Mouse (Mus musculus) embryonic facial prominence, embryonic 10.5 days (tissue): Measurements from ENCODE around the gene Lonp1. TPM values are rescaled to one million over a fixed set of nuclear protein-coding genes. Genes with fewer than 3 reads are reported as not detected.
"Not testable (repeated sequence)": the region's sequence is repeated elsewhere in the genome, so short reads cannot be mapped to it uniquely, and the experiment has no call there.

Source experiments
- DNase-seq: peaks from one replicate; pipeline ENCODE4 v3.0.0-alpha.2; 2017; ENCODE audit warnings: low spot score
- H3K27ac ChIP-seq: fragments of 300-500 bp; sonication (generic); replicated peaks from 2 replicates; pipeline ENCODE4 v1.5.1; 2016; ENCODE audit warnings: mild to moderate bottlenecking
- H3K27me3 ChIP-seq: fragments of 300-500 bp; sonication (generic); replicated peaks from 2 replicates; pipeline ENCODE4 v1.6.1; 2016; ENCODE audit warnings: low read depth, mild to moderate bottlenecking; ENCODE audit not compliant: poor library complexity, severe bottlenecking
- H3K36me3 ChIP-seq: fragments of 300-500 bp; sonication (generic); replicated peaks from 2 replicates; pipeline ENCODE4 v1.6.1; 2016; ENCODE audit warnings: mild to moderate bottlenecking, moderate library complexity
- H3K4me1 ChIP-seq: fragments of 300-500 bp; sonication (generic); 2 replicates; pipeline ENCODE4 v1.6.1; 2016
- H3K4me3 ChIP-seq: fragments of 300-500 bp; sonication (generic); 2 replicates; pipeline ENCODE4 v1.5.1; 2016; ENCODE audit warnings: mild to moderate bottlenecking, moderate library complexity
- H3K9me3 ChIP-seq: fragments of 300-500 bp; sonication (generic); 2 replicates; pipeline ENCODE4 v1.6.1; 2016; ENCODE audit warnings: mild to moderate bottlenecking
- WGBS: fragments of 180-500 bp; shearing (Covaris S2); methylation state at CpG from one replicate; pipeline ENCODE4 v1.1.7; 2016; 5-methylcytosine and 5-hydroxymethylcytosine counted together
- polyA plus RNA-seq: library from polyadenylated mRNA; unstranded; fragments of >200 nt; fragmentation: Nextera tagmentation; extraction: Ambion mirVana; gene quantifications from 2 replicates; pipeline ENCODE4 v1.2.1, GENCODE M21; 2016

The Lonp1 gene
- polyA plus RNA-seq, 1 experiment from 2014 or later = 56.5 TPM

DNA sequence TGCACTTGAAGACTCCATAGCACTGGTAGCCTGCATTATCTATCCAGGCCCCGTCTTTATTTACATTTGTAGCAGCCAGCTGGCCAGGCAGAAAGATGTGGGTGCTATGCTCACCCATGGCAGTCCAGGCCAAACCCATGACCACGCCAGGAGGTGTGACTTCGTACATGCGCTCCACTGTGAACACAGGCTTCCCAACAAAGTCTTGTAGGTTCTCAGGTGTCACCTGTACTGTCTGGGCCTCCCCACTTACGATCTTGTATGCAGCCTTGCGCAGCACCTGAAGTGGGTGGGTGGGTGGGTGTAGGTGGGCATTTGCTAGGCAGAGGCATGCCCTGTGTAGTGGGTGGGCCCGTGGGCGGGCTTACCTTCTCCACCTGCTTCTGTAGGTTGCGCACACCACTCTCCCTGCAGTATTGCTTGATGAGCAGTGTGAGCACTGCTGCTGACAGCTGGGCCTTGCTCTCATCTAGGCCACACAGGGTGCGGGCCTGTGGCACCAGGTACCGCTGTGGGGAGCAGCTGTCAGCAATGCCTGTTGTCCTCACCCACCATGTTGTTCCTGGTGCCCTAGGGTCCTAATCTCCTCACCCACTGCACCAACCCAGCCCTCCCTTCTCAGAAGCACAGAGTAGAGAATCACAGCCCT is 11.4 kb downstream of the Lonp1 start:
- Histone ChIP-seq H3K27ac (0 out of 2 replicates have a peak overlapping the region, but pooled peaks have one; percentile 97), H3K4me1 (peaks cover 40% of the 10 kb centered on the region), H3K4me3 (peak overlapping the region; percentile 87), H3K9me3 (no peaks in the 10 kb centered on the region), H3K36me3 (peaks cover 63% of the 10 kb centered on the region), H3K27me3 (no peaks in the 10 kb centered on the region)
- DNase-seq = no peak
- WGBS = 88% methylated on average over 11 of the region's 11 CpGs

- H3K4me3 ChIP-seq = peak overlapping the region; percentile 87
- H3K9me3 ChIP-seq = no peaks in the 10 kb centered on the region
- no peaks in the 10 kb centered on the region for H3K27me3 ChIP-seq
- WGBS = 33% methylated on average over 14 of the region's 14 CpGs
- H3K27ac ChIP-seq = peak overlapping the region; percentile 97
- H3K36me3 ChIP-seq = peaks cover 56% of the 10 kb centered on the region
- DNase-seq = no peak
- peaks cover 43% of the 10 kb centered on the region for H3K4me1 ChIP-seq
Observed at GRCm38 (mm10) chr17:56614391-56615135, 12.1 kb downstream of the Lonp1 start.

- peak; percentile 48 for DNase-seq
Observed at GRCm38 (mm10) chr17:56613893-56614292, 12.8 kb downstream of the Lonp1 start.

DNA sequence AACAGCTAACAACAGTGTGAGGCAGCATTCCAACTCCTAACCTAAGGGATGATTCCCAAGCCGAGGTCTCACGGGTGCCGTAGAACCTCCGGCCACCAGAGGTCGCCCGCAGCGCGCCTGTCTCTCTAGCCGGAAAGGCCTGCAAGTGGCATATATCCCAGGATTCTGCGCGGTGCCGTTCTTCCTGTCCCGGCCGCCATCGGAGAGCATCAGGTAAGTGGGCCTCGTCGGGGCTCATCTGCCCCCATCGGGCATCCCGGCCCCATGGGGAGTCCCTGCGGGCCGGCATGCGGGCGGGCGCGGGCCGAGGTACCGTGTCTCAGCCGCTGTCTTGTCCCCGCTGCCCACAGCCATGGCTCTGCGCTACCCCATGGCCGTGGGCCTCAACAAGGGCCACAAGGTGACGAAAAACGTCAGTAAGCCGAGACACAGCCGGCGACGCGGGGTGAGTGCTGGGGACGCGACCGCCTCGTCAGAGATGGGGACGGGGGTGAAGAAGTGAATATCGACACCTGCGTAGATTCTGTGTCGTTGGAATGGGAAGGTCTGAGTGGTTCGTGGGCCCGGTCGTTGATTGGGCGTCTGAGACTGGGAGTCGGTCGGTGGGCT is 13.3 kb downstream of the Lonp1 start, which contains the start of gene Rpl36:
Gene Rpl36, plus strand, starts transcription at position 181 of the 609 bp plus-strand sequence.
- Histone ChIP-seq H3K36me3 (peaks cover 44% of the 10 kb centered on the region), H3K27me3 (no peaks in the 10 kb centered on the region), H3K27ac (peak within 1 kb of the TSS; percentile 97), H3K4me1 (peaks cover 53% of the 10 kb centered on the region), H3K4me3 (peak within 1 kb of the TSS; percentile 87), H3K9me3 (no peaks in the 10 kb centered on the region)
- DNase-seq = peak; percentile 96
- under 1% methylated on average over 52 of the region's 52 CpGs for WGBS

More at GRCm38 (mm10) chr17:56613893-56614292, 12.8 kb downstream of the Lonp1 start:
- H3K27me3 ChIP-seq, H3K9me3 ChIP-seq: not testable (repeated sequence)
- Histone ChIP-seq H3K4me3 (peak overlapping the region; percentile 87), H3K27ac (peak overlapping the region; percentile 97), H3K36me3 (peaks cover 50% of the 10 kb centered on the region), H3K4me1 (peaks cover 47% of the 10 kb centered on the region)
- WGBS = under 1% methylated on average over 26 of the region's 26 CpGs

GRCm38 (mm10) chr17:56612565-56612939 is 14.1 kb downstream of the Lonp1 start:
- Histone ChIP-seq H3K27ac (peak overlapping the region; percentile 66; the same call in 1 of the 2 replicates), H3K4me3 (peak overlapping the region; percentile 76; the same call in 1 of the 2 replicates), H3K4me1 (peaks cover 59% of the 10 kb centered on the region), H3K36me3 (peaks cover 43% of the 10 kb centered on the region)
- WGBS = 73% methylated on average over 10 of the region's 10 CpGs
- not testable (repeated sequence) for DNase-seq, H3K27me3 ChIP-seq, H3K9me3 ChIP-seq

DNA sequence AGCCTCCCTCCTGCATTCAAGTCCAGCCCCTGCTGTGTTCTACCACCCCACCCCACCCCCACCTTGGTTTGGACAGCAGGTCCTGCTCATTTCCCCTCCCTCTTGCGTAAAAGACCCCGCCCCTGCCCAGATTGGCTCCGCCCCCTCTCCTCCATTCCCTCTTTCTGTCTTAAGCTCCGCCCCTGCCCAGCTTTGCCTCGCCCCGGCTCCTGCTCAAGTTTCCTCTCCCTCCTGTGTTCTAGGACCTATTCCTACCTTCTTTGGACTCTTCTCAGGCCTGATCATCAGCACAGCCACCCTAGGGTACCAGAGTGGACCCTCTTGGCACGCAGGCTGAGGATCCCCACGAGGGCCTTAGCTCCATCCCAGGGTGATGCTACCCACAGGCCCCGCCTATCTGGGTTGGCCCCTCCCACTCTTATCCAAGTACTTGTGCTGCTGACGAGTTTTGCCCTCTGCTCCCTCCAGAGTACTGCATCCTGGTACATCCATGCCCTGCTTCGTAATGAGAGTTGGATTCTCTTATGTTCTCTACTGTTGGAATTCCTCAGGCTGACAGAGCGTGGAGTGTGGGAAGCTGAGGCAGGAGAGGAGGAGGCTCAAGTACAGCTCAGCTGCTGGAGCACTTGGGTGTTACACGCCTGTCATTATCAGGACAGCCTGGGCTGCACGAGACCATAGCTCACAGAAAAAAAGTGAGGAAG is 14.7 kb downstream of the Lonp1 start:
- Histone ChIP-seq H3K9me3 (no peaks in the 10 kb centered on the region), H3K36me3 (peaks cover 43% of the 10 kb centered on the region), H3K27me3 (no peaks in the 10 kb centered on the region), H3K4me1 (peaks cover 61% of the 10 kb centered on the region), H3K4me3 (peak overlapping the region; percentile 76), H3K27ac (peak overlapping the region; percentile 66)
- DNase-seq = peak; percentile 68
- 12% methylated on average over 14 of the region's 14 CpGs for WGBS

GRCm38 (mm10) chr17:56611323-56611722 is 15.4 kb downstream of the Lonp1 start:
- DNase-seq = no peak
- Histone ChIP-seq H3K4me1 (peaks cover 61% of the 10 kb centered on the region), H3K27me3 (no peaks in the 10 kb centered on the region), H3K36me3 (peaks cover 43% of the 10 kb centered on the region), H3K27ac (0 out of 2 replicates have a peak overlapping the region, but pooled peaks have one; percentile 66), H3K9me3 (no peaks in the 10 kb centered on the region), H3K4me3 (peak overlapping the region; percentile 76; the same call in 1 of the 2 replicates)
- 67% methylated on average over 2 of the region's 2 CpGs for WGBS

- H3K4me1 ChIP-seq = peaks cover 46% of the 10 kb centered on the region
- peak within 1 kb of the TSS; percentile 88 for H3K27ac ChIP-seq
- under 1% methylated on average over 44 of the region's 44 CpGs for WGBS
- peak within 1 kb of the TSS; percentile 76 for H3K4me3 ChIP-seq
- peaks cover 43% of the 10 kb centered on the region for H3K36me3 ChIP-seq
- peak; percentile 93 for DNase-seq
- H3K9me3 ChIP-seq = no peaks in the 10 kb centered on the region
- no peaks in the 10 kb centered on the region for H3K27me3 ChIP-seq
Observed at GRCm38 (mm10) chr17:56609452-56610171, 17.1 kb downstream of the Lonp1 start, which contains the start of gene 2410015M20Rik. 2410015M20Rik (minus strand) TSS chr17:56609771.

DNA sequence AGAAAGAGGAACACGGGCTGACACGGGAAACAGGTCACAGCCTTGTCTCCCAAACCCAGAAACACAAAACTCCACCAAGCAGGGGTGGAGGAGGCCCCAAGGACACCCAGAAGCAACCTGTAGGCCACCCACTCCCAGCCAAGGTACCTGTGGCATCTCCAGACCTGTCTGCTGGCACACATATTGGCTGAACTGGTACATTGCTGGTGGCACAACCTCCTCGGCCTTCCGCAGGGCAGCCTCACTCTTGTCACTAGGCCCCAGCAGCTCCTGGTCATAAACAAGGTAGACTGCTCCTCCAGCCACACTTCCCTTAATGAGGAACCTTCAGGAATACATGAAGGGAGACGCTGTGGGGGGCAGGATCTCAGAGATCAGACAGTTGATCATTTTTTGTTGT is 18.0 kb downstream of the Lonp1 start:
- H3K36me3 ChIP-seq = peaks cover 45% of the 10 kb centered on the region
- no peaks in the 10 kb centered on the region for H3K27me3 ChIP-seq
- peak overlapping the region; percentile 88 for H3K27ac ChIP-seq
- WGBS = 60% methylated on average over 5 of the region's 5 CpGs
- DNase-seq = no peak
- peak overlapping the region; percentile 76 for H3K4me3 ChIP-seq
- H3K9me3 ChIP-seq = no peaks in the 10 kb centered on the region
- H3K4me1 ChIP-seq = peaks cover 39% of the 10 kb centered on the region

DNA sequence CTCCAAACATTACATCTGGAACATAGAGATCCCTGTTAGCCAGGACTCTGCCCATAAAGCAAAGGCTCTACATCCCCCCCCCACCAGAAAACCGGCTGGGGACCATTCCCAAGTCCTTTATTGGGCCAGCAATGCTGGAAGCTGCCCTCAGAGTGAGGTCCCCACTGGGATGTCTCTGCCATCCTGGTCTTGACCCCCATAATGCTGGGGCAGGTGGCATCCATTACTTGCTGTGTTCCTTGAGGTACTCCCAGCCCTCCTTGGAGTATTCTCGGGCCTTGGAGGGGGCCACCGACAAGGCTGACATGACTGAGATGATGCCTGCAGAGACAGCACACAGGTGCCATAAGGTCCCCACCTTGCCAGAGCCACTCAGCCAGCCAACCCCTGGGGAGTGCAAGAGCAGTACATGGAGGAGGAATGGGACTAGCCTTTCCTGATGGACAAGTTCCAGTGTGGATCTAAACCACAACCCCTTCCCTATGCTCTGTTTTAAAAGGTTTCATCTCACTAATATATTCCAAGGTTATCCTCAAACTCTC is 19.1 kb downstream of the Lonp1 start:
- Histone ChIP-seq H3K27me3 (no peaks in the 10 kb centered on the region), H3K27ac (no peak overlapping the region), H3K4me3 (peak overlapping the region; percentile 23; the same call in 1 of the 2 replicates), H3K9me3 (no peaks in the 10 kb centered on the region), H3K36me3 (peaks cover 56% of the 10 kb centered on the region), H3K4me1 (peaks cover 39% of the 10 kb centered on the region)
- no peak for DNase-seq
- 81% methylated on average over 3 of the region's 3 CpGs for WGBS

GRCm38 (mm10) chr17:56605431-56605830 is 21.3 kb downstream of the Lonp1 start:
- no peaks in the 10 kb centered on the region for H3K27me3 ChIP-seq
- no peak overlapping the region for H3K4me3 ChIP-seq
- DNase-seq = no peak
- no peaks in the 10 kb centered on the region for H3K9me3 ChIP-seq
- WGBS = 91% methylated on average over 9 of the region's 9 CpGs
- peaks cover 78% of the 10 kb centered on the region for H3K36me3 ChIP-seq
- H3K4me1 ChIP-seq = peaks cover 23% of the 10 kb centered on the region
- no peak overlapping the region for H3K27ac ChIP-seq
